Mouse (Mus musculus) adrenal gland, adult 2 months (tissue): ENCODE measurements around the gene Gm3542. TPM values are rescaled to one million over a fixed set of nuclear protein-coding genes. Genes with fewer than 3 reads are reported as not detected.
"Not testable (repeated sequence)": the region's sequence is repeated elsewhere in the genome, so short reads cannot be mapped to it uniquely, and the experiment has no call there.

ENCODE experiments used
- DNase-seq: peaks from one replicate; pipeline ENCODE4 v3.0.0; 2021
- long read RNA-seq: library from polyadenylated mRNA; stranded (forward); transcript quantifications from one replicate; pipeline ENCODE4 v2.0.0, GENCODE M21; 2021
- polyA plus RNA-seq: library from polyadenylated mRNA; depleted of rRNA; stranded (reverse); fragments of >200 nt; gene quantifications from 2 replicates; pipeline ENCODE4 v1.2.3, GENCODE M21; 2012; rRNA removed
- total RNA-seq, 2 experiments: library from RNA; stranded (reverse); gene quantifications; 2 replicates each; pipeline ENCODE4 v1.2.3; 2021

Gene Gm3542
- total RNA-seq (not detected), polyA plus RNA-seq (not detected in 2 replicates)
- long read RNA-seq = 0 reads

DNA sequence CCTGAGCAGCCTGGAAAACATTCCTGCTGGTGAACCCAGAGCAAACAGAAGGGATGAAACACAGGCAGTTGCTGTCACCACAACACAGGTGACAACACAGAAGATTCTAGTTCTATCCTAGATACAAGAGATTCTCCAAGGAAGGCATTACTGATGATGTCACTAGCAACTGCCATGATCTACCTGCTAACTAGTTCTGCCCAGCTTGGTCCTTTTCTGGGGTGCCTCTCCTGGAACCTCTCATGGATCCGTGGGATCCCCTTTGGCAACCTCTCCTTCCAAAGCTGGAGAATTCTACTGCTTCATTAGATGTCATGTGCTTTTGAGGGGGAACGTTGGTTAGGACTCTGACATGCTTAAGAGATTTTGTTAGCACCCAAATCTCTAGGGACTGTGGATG, at the start of gene Gm3542:
Gene Gm3542, minus strand, starts transcription at position 101 of the 400 bp plus-strand sequence.
- DNase-seq = not testable (repeated sequence)

Other genes with a start within 250 kb of the Gm3542 start
- gene Gm8279, start 203.4 kb downstream of the Gm3542 start, total RNA-seq = not detected
- gene Gm8279, start 203.4 kb downstream of the Gm3542 start, polyA plus RNA-seq = not detected in 2 replicates
- gene Gm3317, start 170.4 kb downstream of the Gm3542 start, total RNA-seq = not detected
- gene Gm3317, start 170.4 kb downstream of the Gm3542 start, polyA plus RNA-seq = not detected in 2 replicates
- not detected for gene Gm8271, start 149.1 kb downstream of the Gm3542 start, total RNA-seq
- gene Gm8271, start 149.1 kb downstream of the Gm3542 start, polyA plus RNA-seq = not detected in 2 replicates
- gene Gm3526, start 74.3 kb downstream of the Gm3542 start, total RNA-seq = not detected
- 0.06 TPM in 1 of 2 replicates, not detected in the other for gene Gm3526, start 74.3 kb downstream of the Gm3542 start, polyA plus RNA-seq
- not detected for gene Gm3500, start 54.1 kb upstream of the Gm3542 start, total RNA-seq
- gene Gm3500, start 54.1 kb upstream of the Gm3542 start, polyA plus RNA-seq = not detected in 2 replicates
- not detected for gene Gm3194, start 120.5 kb upstream of the Gm3542 start, total RNA-seq
- gene Gm3194, start 120.5 kb upstream of the Gm3542 start, polyA plus RNA-seq = not detected in 2 replicates
- not detected for gene Gm8246, start 142.9 kb upstream of the Gm3542 start, total RNA-seq
- gene Gm8246, start 142.9 kb upstream of the Gm3542 start, polyA plus RNA-seq = not detected in 2 replicates
- not detected for gene Gm3187, start 149.3 kb upstream of the Gm3542 start, total RNA-seq
- gene Gm3187, start 149.3 kb upstream of the Gm3542 start, polyA plus RNA-seq = not detected in 2 replicates
- not detected for gene Gm3488, start 166.7 kb upstream of the Gm3542 start, total RNA-seq
- 0.06 TPM in 1 of 2 replicates, not detected in the other for gene Gm3488, start 166.7 kb upstream of the Gm3542 start, polyA plus RNA-seq
- not detected for gene Gm3532, start 203.6 kb upstream of the Gm3542 start, total RNA-seq
- gene Gm3532, start 203.6 kb upstream of the Gm3542 start, polyA plus RNA-seq = not detected in 2 replicates